Mouse (Mus musculus): Measurements from ENCODE around the gene Wipf2.

DNA sequence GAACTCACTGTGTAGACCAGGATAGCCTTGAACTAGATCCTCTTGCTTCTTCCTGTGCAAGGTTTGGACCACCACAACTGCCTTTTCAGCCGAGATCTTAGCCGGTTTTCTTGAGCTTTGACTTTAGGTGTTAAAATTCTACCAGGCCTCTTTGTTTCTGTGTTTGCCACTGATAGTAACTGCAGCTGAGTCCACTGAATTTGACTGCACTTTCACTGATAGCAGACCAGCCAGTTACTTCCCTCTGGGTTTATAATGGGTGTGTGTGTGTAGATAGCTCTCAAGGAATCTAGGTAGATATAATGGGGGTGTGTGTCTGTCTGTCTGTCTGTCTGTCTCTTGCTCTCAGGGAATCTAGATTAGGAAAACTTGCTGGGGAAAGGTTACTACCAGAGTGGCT lies 41.1 kb downstream of the Wipf2 start:
- no peak for TF ChIP-seq EP300 (IDR thresholded peaks at IDR 0.05; ENCODE audit: insufficient read depth, low read depth, low read length)
- no peak for TF ChIP-seq CTCF (IDR thresholded peaks at IDR 0.05)
- TF ChIP-seq POLR2A (IDR thresholded peaks at IDR 0.05; ENCODE audit: insufficient read depth, low read depth, low read length): no peak

Measured in heart, adult 2 months (tissue).